9 mouse cellular contexts compared by ENCODE assay signal in the genomic region with DNA sequence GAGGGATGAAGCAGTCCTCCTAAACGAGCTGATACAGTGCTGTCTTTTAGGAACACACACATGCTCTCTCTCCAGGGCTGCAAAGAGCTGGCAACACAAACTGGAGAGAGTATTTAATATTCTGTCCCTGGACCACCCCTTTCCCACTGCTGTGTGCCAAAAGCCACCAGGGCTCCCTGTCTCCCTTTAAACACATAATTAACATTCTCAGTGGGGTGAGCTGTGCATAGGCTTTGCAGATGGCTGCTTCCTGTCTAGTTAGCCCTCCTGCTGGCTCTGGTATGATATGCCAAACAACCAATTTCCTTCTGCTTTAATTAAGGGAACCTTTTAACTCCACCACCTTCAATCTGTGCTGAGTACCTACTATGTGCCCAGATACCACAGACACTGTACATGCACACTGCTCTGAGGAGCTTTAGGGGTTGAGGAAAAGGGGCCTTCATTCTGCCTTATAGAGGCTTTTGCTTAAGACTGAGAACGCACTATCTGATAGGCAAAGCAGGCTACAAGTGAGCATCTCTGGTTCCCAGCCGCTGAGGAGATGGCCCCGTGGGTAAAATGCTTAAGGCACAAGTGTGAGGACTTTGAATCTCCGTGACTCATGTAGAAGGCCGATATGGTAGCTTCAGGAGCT.
DNase-seq lines count a peak whose midpoint lies in the region; ATAC-seq lines count a peak whose summit lies in the region.
"Had no signal": no experiment of that assay in that cellular context is flagged by ENCODE, and none has a peak within 500 bp of the region (broad histone marks: within the 10 kb centered on the region; RNA-seq: fewer than 3 reads in every experiment).

No protein-coding gene starts in this region.

- DNase-seq in left cerebral cortex, postnatal 10 days (ENCODE audit: extremely low spot score in 1 of 2, low spot score in 2 of 2), result peak; percentile 28 to 32
- DNase-seq in left cerebral cortex, adult 18-20 months (ENCODE audit: low spot score in 2 of 2), result no peak
- DNase-seq in brain, adult 2 months (ENCODE audit: low read depth, low spot score), result peak; percentile 48
- DNase-seq in layer of hippocampus, postnatal 36 days, result peak; percentile 17 to 30
- DNase-seq in adrenal gland, adult 8-10 months, result no peak
- DNase-seq in kidney, adult 18-20 months, result no peak
- DNase-seq in adrenal gland, adult 18-20 months (ENCODE audit: low spot score in 2 of 2), result no peak

- intact Hi-C loops in left cerebral cortex, postnatal 10 days (cut with DNase I), result no loop called here

- H3K36me3 ChIP-seq in forebrain, embryonic 12.5 days (replicated peaks), result no peaks in the 10 kb centered on the region
- H3K36me3 ChIP-seq: liver, embryonic 12.5 days had no signal

- no peaks in the 10 kb centered on the region for H3K9me3 ChIP-seq in forebrain, embryonic 12.5 days
- H3K9me3 ChIP-seq: liver, embryonic 12.5 days had no signal

- no peaks in the 10 kb centered on the region for H3K27me3 ChIP-seq in forebrain, embryonic 12.5 days
- H3K27me3 ChIP-seq: liver, embryonic 12.5 days had no signal

- 72% methylated on average over 6 of the region's 6 CpGs for WGBS in forebrain, embryonic 12.5 days

- no peak overlapping the region for H3K9ac ChIP-seq in forebrain, embryonic 12.5 days
- H3K9ac ChIP-seq: liver, embryonic 12.5 days had no signal

- no peak overlapping the region for H3K4me3 ChIP-seq in forebrain, embryonic 12.5 days (replicated peaks)
- H3K4me3 ChIP-seq: liver, embryonic 12.5 days had no signal

- H3K4me2 ChIP-seq in forebrain, embryonic 12.5 days, result no peak overlapping the region
- H3K4me2 ChIP-seq: liver, embryonic 12.5 days had no signal

- no peaks in the 10 kb centered on the region for H3K4me1 ChIP-seq in forebrain, embryonic 12.5 days
- H3K4me1 ChIP-seq: liver, embryonic 12.5 days had no signal

- H3K27ac ChIP-seq in forebrain, embryonic 12.5 days, result no peak overlapping the region
- H3K27ac ChIP-seq: liver, embryonic 12.5 days had no signal

- 0 out of 2 replicates have a peak, but pooled peaks have one; percentile 41 for ATAC-seq in forebrain, embryonic 12.5 days (ENCODE audit: low FRiP score)
- ATAC-seq: liver, embryonic 12.5 days had no signal

Comparison
In these comparisons a context has a peak if more than half of its experiments do, and no peak if none do; other contexts are left out.
1. DNase-seq: peak in left cerebral cortex, postnatal 10 days (2 of 2), brain, adult 2 months (single experiment) and layer of hippocampus, postnatal 36 days (2 of 2); none in left cerebral cortex, adult 18-20 months (0 of 2), adrenal gland, adult 8-10 months (single experiment), kidney, adult 18-20 months (single experiment) and adrenal gland, adult 18-20 months (0 of 2).